Mouse (Mus musculus) spleen, postnatal 4 days (tissue): Measurements from ENCODE around the gene Ankib1.
"Not testable (repeated sequence)": the region's sequence is repeated elsewhere in the genome, so short reads cannot be mapped to it uniquely, and the experiment has no call there.

Experiments used
- DNase-seq, 2 experiments: peaks; one replicate each; pipeline ENCODE4 v3.0.0; 2022; ENCODE audit warnings: low spot score in 2 of 2

Ankib1 gene

DNA sequence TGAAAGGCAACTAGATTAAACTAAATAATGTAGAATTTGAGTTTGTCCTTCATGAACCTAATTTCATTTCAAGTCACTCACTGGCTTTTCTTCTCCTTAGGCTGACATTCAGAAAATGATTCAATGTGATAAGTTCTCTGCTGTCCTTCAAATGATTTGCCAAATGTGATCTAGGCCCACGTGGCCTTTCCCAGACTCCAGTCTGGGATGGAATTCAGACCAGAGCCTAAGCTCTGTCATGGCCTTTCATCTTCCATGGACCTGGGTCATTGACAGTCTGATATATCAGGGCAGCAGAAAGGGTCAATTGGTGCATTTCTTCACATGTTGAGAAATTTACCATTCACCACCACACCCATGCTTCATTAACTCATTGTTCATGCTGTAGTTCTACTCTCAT, 77.2 kb downstream of the Ankib1 start:
- DNase-seq: no peak

DNA sequence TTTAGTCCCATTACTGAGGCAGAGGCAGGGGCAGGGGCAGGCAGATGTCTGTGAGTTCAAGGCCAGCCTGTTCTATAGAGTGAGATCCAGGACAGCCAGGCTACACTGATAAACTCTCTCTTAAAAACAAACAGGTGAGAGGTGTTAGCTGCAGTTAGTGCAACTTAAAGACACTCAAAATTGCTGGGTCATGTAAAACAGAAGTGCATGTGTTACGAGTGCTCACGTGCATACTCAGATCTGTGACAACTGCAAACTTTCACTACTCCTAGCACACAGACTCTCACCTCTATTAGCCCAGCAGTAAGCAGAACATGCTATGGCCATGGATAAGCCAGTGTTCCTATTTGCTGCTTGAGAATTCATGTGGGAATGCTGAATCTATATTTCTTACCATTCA, 79.3 kb downstream of the Ankib1 start:
- no peak for DNase-seq

DNA sequence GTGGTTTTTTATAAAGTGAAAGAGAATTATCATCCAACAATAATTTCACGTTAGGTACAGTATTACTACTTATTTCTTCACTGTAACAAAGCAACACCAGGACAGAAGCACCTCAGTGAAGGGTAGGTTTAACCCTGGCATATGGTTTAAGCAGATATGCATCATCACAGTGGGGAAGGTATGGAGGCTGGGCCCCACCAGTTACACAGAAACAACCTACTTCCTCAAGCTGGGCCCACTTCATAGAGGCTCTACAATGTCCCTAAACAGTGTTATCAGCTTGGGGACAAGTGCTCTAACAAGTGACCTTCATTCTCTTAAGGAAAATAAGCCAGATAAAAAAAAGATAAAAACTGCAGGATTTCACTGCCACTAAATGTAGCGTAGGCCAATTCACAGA, 79.9 kb downstream of the Ankib1 start:
- no peak for DNase-seq

DNA sequence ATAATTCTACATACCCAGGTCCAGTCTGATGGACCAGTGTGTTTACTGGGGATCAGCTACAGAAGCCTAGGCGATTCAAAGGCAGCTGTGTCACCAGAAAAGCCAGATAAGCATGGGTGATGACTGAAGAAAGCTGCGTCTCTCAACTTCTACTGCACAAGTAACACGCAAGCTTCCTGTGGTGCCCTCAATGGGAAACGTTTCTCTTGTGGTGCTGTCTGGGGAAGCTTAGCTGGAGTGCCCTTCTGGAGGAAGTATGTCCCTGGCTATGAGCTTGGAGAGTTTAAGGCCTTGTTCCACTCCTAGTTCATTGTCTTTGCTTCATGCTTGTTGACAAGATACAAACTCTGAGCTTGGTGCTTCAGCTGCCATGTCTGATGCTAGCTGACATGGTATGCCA, 83.4 kb downstream of the Ankib1 start:
- DNase-seq: no peak

DNA sequence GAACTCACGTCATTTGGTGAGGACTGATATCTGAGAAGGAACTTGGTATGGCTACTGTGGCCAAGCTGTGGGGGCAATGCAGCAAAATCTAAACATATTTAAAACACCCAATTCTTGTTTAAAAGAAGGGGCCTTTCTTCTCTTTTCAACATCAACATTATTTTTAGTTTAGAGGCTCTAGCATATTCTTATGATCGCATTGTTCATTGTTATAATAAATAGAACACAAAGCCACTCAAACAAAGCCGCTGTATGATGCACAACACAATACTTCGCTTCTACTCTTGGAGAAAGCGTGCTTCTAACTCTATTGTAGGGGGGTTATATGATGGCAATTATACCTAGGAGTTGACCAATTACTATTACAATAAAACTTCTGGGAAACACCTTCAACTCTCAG, 86.9 kb downstream of the Ankib1 start:
- DNase-seq: no peak

DNA sequence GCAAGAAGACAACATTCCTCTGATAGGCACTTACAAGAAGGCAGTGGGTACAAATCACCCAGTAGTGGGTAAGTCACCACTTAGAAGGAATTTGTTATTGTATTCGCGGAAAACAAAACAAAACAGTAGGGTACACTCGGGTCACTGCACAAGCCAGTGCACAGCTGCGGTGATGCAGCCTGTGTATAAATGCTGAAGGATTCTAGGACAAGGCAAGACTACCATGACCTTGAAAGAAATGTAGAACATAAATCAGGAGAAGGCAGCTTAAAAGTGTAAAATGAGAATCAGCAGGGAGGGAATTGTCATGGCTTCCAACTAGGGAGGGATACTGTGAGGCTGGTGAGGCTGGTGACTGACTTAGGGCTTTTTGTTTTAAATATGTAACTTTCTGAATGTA, 100.5 kb downstream of the Ankib1 start:
- DNase-seq: no peak

DNA sequence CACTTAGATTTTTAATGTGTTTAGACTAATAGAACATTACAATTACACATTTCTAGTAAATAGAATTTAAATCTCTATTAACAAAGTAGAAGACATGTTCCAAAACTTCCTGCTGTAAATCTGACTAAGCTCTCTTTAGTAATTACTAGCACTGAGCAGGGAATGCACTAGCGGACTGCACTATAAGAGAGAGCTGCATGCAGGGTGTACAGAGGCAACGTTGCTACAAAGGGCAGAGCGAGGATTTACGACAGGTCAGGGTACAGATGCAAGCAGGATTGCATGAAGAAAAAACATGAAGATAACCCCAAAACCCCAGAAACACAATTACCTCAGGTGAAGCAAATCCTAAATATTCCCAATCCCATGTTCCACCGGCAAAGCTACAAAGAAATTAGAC, 102.7 kb downstream of the Ankib1 start:
- no peak for DNase-seq

DNA sequence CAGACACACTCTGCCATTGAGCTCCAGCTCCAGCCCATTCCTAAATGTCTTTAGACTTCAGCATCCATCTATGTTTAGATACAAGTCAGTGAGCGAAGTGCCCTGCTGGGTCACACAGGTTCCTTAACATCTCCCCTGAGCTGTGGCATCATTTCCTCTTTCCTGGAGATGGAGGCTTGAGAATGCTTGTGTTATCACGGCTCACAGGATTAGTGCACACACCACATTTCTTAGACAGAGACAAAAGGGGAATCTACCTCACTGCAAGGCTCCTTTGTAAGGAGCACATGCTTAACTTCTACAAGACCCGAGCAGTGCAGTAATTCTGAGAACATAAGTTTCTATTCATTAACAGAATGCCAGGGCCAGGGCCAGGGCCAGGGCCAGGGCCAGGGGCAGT, 106.7 kb downstream of the Ankib1 start:
- DNase-seq: no peak

DNA sequence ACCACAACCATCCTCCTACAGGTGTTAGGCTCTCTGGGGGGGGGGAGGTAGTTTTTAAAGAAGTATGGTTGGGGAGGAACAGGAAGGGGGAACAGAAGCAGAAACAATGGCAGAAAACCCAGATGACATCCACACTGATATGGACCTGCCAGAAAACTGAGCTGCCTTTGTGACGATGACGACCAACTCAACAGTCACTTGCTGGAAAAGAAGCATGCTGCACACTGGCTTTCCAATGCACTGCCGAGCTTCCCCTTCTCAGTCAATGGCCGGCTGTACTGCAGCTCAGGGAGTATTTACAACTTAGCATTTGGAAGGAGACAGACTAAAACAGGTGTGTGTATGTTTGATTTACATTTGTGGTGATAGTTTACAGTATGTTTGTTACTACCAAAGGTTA, 107.5 kb downstream of the Ankib1 start:
- peak in 1 of 2 experiments; percentile 51 for DNase-seq

DNA sequence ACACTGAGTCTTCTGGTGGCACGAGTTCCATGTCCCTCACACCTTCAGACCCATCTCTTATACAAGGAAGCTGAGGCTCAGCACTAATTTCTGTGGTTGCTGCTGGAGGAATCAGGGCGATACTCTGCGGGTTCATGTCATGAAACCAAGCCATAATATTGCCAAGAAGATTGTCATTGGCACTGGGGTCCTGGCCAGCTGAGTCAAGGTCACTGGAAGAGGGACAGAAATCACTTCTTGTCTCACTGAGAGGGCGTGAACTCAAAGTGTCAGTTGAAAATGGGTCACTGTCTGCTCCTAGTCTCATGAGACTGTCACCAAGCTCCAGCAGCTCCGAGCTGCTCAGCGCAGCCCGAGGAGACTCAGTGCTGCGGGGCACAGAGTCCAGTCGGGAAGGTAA, 109.8 kb downstream of the Ankib1 start:
- peak in 1 of 2 experiments; percentile 44 for DNase-seq

DNA sequence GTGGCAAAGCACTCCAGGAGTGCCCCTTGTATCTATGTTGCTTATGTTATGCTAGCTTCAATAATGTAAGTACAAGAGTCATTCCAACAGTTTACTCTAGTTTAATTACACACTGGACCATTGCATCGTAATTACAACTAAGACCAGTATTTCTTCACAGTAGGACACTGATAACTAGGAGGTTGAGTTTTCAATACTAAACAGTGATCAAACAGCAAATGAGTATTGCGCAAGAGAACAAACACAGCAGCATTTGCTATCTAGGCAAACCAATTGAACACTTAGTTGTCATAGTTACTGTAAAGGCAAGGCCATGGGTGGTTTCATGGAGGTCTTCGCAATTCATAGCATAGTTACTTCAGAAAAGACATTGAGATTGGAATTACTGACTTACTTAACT, 111.4 kb downstream of the Ankib1 start:
- no peak for DNase-seq

DNA sequence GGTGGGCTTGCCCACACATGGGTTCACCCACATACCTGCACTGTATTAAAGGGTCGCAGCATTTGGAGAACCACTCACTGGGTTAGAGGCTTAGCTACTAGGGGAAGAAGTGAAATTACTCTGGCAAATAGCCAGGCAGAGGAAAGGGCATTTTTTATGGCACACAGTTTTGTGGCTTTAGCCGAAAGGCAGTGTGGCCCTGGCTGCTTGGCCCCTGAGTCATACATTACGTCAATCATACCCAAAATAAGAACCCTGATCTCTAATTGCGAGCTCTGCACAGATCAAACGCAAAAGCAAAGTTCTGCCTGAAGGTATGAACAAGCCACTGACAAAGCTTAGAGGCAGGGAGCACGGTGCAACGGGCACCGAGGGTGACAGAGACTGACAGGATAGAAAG, 114.4 kb downstream of the Ankib1 start:
- no peak for DNase-seq

DNA sequence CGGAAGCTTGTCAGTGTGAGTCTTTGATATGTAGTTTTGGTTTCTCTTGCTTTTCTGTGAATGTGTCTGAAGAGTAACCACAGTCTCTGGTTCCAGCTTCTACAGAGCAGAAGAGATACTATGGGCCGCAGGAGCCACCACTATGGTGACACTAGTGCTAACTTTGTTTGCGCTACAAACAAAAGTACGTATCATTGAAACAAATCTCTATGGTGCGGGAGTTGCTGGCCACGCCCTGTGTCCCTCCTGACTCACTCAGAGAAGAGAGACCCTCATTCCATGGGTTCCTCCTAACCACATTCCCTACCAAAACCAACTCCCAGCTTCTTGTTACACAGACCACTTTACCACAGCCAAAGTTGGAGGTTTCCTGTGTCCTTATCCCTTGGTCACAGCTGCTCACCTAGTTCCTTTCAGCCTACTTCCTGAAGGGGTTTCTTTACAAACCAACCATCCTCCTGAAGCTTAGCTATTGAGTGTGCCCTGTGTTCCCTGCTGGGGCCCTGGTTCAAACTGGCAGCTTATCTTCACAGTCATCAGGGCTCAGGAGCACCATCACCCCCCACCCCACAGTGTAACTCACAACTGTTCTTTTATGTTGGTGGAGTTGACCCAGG, 132.7 kb downstream of the Ankib1 start:
- no peak for DNase-seq

DNA sequence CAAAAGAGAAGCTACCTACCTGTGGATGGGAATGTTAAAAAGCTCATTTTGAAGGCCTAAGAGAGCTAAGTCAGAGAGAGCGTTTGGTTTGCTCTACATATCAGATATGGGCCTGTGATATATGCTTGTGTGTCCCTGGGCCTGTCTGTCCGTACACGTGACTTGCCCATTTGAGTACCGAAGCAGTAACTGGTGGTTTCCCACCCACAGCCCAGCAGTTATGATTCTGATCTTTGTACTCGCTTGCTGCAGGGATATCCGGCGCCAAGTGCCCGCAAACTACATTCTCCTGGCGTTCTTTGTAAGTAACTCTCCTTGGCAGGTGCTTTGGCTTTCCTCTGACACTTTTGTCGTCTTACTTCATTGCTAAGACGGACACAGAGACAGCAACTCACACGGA, 136.1 kb downstream of the Ankib1 start:
- DNase-seq: no peak

DNA sequence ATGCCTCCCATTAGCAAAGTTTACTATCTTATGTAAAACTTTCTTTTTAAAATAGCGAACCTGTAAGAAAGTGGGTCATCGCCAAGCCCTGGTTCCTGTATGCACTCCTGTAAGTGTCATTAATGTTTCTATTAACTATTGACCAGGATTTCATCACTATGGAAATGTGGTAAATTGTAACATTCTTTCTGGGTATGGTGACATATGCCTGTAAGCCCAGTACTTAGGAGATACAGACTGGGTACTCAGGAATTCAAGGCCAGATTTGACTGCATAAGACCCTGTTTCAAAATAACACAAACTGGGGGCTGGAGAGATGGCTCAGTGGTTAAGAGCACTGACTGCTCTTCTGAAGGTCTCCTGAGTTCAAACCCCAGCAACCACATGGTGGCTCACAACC, 137.5 kb downstream of the Ankib1 start:
- DNase-seq: no peak

DNA sequence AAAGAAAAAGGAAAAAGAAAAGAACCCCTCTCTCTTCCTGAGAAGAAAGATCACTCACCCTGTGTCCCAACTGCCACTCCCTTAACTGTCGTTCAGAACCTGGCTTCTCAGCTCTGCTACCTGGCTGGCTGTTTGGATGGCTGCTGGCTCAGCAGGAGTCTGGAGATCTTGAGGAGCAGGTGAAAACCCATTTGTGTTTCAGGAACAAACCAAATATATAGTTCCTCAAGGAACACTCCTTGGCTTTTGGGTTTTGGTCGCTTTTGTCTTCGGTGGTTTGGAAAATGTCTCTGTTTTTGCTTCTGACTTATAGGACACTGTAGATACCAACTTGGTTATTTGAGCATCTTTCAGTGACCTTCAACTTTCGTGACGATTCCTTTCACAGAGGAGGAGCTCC, 145.6 kb downstream of the Ankib1 start, which contains the start of gene Gatad1:
TSS of gene Gatad1 (minus strand) at position 101 of the 400 bp plus-strand sequence.
- DNase-seq: no peak

DNA sequence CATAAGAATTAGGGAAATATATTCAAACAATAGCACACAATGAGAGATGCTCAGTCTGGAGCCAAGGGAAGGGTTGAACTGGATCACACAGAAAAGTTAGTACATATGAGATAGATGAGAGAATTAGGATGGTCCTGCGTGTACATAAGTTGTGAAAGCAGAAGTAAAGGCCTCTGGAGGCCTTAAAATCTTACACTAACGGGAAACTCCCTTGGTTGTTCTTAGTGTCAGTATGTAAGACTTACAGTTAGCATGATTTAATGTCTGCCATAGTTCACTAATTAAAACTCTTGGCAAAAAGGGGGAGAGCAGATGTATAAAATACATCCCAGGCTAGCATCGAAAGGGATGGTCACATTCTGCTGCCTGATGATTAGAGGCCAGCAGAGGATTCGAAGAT, 148.9 kb downstream of the Ankib1 start:
- no peak for DNase-seq

DNA sequence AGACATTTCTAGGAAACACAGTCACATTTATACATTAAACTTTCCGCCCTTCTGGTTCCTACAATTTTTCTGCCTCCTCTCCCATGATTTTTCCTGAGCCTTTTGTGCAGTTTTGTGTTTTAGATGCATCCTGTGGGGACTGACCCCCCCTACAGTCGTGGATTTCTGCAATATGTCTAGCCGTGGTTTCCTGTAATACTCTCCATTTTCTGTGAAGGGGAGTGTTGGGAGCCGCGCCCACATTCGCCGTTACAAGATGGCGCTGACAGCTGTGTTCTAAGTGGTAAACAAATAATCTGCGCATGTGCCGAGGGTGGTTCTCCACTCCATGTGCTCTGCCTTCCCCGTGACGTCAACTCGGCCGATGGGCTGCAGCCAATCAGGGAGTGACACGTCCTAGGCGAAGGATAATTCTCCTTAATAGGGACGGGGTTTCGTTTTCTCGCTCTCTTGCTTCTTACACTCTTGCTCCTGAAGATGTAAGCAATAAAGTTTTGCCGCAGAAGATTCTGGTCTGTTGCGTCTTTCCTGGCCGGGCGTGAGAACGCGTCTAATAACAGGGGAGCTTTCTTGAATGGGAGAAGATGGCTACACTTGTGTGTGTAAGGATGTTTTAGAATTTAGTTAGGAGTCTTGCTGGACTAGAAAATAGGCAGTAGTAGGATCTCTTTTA, 149.7 kb downstream of the Ankib1 start:
- not testable (repeated sequence) for DNase-seq

DNA sequence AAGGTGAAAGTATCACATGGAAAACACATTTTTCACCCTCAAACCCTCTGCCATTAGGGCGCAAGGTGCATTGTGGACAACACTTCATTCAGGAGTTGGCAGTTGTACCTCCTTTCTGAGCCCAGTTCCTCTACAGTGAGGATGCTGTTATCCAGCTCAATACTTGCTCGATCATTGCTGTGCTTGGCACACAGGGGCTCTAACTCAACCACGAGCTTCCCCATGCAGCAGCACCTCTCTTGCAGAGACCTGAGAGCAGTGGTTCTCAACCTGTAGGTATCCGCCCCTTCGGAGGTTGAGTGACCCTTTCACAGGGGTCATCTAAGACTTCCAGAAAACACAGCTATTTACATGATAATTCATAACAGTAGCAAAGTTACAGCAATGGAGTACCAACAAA, 151.1 kb downstream of the Ankib1 start:
- DNase-seq: no peak

DNA sequence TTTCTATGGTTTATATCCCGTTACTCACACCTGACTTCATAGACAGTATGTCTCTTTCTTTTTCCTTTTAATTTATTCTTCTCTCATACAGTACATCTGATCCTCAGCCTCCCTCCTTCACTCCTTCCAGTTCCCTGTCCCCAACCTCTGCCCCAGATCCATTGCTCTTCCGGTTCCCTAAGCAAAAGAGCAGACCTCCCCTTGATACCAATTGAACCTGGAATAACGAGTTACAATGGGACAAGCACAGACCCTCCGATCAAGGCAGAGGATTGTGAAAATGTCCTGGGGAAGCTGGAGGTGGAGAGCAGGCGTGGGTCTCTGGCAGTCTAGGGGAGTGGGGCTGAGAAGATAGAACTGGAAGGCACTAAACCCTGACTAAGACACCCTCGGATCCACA, 151.8 kb downstream of the Ankib1 start, which contains the start of gene Tmbim7:
TSS of gene Tmbim7 (plus strand) at position 301 of the 400 bp plus-strand sequence.
- DNase-seq: no peak

DNA sequence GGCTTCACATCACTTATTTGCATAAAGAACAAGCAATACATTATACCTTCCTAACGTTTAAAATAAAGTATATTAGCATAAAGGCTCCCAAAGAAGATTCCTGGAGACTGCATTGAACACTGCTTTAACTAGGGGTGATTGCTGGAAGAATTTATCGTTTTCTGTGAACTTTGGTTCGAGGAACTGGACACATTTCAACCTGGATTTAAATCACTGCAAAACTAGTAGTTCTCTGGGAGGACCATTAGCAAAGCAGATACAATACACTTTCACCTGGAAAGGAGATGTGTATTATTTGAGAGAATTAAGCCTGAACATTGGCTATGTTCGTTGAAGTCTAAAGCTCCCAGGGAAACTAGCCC, 153.9 kb downstream of the Ankib1 start:
- DNase-seq: no peak

DNA sequence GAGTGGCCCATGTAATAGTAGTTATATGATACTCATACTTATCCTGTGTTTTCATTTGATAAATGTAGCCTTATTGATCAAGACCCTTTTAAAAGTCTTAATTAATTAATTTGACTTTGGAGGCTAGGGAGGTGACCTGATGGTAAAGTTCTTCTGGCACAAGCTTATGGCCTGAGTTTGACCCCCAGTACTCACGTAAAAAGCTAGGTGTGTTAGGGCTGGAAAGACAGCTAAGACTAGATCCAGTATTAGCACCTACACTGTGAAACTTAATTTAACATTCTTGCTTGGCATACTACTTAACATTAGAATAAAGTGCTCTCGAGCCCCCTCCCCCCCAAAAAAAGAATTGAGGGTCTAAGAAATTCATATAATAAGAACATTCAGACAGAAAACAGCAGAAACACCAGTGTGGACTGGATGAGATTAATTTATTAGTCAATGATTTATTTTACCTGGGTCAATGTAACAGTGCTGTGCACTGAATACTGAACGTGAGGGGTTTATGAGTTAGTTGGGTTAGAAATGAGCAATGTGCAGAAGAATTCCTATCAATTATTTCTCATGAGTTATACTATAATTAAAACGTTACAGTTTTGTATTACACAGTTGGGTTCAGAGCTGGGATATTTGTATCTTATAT, 154.4 kb downstream of the Ankib1 start:
- DNase-seq: peak in 1 of 2 experiments; percentile 48

DNA sequence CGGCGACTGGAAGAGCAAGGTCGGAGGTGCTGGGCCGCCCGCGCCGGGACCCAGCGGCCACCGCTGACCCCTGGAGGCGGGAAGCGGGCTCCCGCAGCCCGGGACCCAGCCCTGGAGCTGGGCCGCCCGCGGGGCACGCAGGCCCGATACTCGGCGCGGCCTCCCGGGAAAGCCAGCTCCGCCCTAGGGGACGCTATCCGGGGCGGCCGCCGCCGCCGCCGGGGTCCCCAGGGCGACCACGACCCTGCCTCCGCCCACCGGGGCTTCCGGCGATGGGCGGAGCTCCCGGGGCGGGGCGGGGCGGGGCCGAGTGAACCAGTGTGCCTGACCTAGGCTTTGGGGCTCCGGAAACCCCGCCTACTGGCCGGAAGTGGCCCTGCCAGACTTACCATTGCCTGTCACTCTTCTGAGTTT, 155.0 kb downstream of the Ankib1 start:
- DNase-seq: peak; percentile 89 to 92
